Mouse (Mus musculus) kidney, adult 2 months (tissue): ENCODE data around the gene Grk4.

Experiments used
- CTCF ChIP-seq: fragments of 200-500 bp; conservative IDR thresholded peaks from 2 replicates; pipeline ENCODE4 v1.5.1; 2011; ENCODE audit warnings: low read depth, mild to moderate bottlenecking, control low read depth, low read length, moderate library complexity, mixed read lengths; ENCODE audit not compliant: insufficient read depth, insufficient read length
- POLR2A ChIP-seq: fragments of 200-500 bp; IDR thresholded peaks from one replicate; pipeline ENCODE4 v1.6.1; 2011; ENCODE audit warnings: low read depth, low read length, control low read depth

- TF ChIP-seq POLR2A (no peak), CTCF (peak; percentile 78)
These were observed 12.6 kb upstream of the Grk4 start for GRCm38 (mm10) chr5:34647581-34647980.
